Mouse (Mus musculus): Measurements from ENCODE around the gene Lcn2. TPM values are rescaled to one million over a fixed set of nuclear protein-coding genes. Genes with fewer than 3 reads are reported as not detected.
A peak's percentile ranks its signal among the peaks of the same experiment; 100 is the strongest.

Gene Lcn2
- not detected in 2 replicates for polyA plus RNA-seq (2016; fragmentation: Nextera tagmentation; extraction: Ambion mirVana)

- 62% methylated on average over 5 of the region's 5 CpGs for WGBS
- DNase-seq (ENCODE audit: low spot score): no peak
- 0 out of 2 replicates have a peak, but pooled peaks cover 5% of the 10 kb centered on the region for H3K4me1 ChIP-seq
- no peaks in the 10 kb centered on the region for H3K36me3 ChIP-seq
- H3K27me3 ChIP-seq (ENCODE audit: insufficient read depth, poor library complexity, severe bottlenecking): peaks cover 51% of the 10 kb centered on the region
- H3K9me3 ChIP-seq: no peaks in the 10 kb centered on the region
- H3K4me3 ChIP-seq: no peak within 1 kb of the TSS
- H3K27ac ChIP-seq: no peak within 1 kb of the TSS
These were observed at the start of gene Lcn2 for GRCm38 (mm10) chr2:32387706-32388490. Lcn2 (minus strand) TSS chr2:32388252.

- Histone ChIP-seq H3K4me1 (peaks cover 13% of the 10 kb centered on the region; the same call in 1 of the 2 replicates), H3K9me3 (no peaks in the 10 kb centered on the region), H3K27me3 (ENCODE audit: insufficient read depth, poor library complexity, severe bottlenecking) (no peaks in the 10 kb centered on the region), H3K36me3 (no peaks in the 10 kb centered on the region), H3K27ac (peak overlapping the region; percentile 74; the same call in 1 of the 2 replicates), H3K4me3 (no peak overlapping the region)
- no peak for DNase-seq (ENCODE audit: low spot score)
- 76% methylated on average over 2 of the region's 2 CpGs for WGBS
These were observed 49.6 kb upstream of the Lcn2 start for GRCm38 (mm10) chr2:32437612-32438166.

- Histone ChIP-seq H3K27me3 (ENCODE audit: insufficient read depth, poor library complexity, severe bottlenecking) (no peaks in the 10 kb centered on the region), H3K4me3 (no peak overlapping the region), H3K9me3 (no peaks in the 10 kb centered on the region), H3K4me1 (peaks cover 13% of the 10 kb centered on the region), H3K36me3 (no peaks in the 10 kb centered on the region), H3K27ac (peak overlapping the region; percentile 65; the same call in 1 of the 2 replicates)
- 63% methylated on average over 3 of the region's 3 CpGs for WGBS
- no peak for DNase-seq (ENCODE audit: low spot score)
These were observed 48.8 kb upstream of the Lcn2 start for GRCm38 (mm10) chr2:32436686-32437372.

- H3K27ac ChIP-seq: peak overlapping the region; percentile 85
- peak; percentile 94 for DNase-seq (ENCODE audit: low spot score)
- H3K9me3 ChIP-seq: no peaks in the 10 kb centered on the region
- H3K27me3 ChIP-seq (ENCODE audit: insufficient read depth, poor library complexity, severe bottlenecking): no peaks in the 10 kb centered on the region
- 10% methylated on average over 18 of the region's 18 CpGs for WGBS
- H3K4me3 ChIP-seq: peak overlapping the region; percentile 53
- H3K36me3 ChIP-seq: no peaks in the 10 kb centered on the region
- H3K4me1 ChIP-seq: peaks cover 45% of the 10 kb centered on the region
These were observed 42.9 kb upstream of the Lcn2 start for GRCm38 (mm10) chr2:32430701-32431676.

GRCm38 (mm10) chr2:32429215-32429891, 41.3 kb upstream of the Lcn2 start:
- peaks cover 59% of the 10 kb centered on the region for H3K4me1 ChIP-seq
- H3K27me3 ChIP-seq (ENCODE audit: insufficient read depth, poor library complexity, severe bottlenecking): no peaks in the 10 kb centered on the region
- no peaks in the 10 kb centered on the region for H3K36me3 ChIP-seq
- WGBS: 80% methylated on average over 4 of the region's 4 CpGs
- H3K4me3 ChIP-seq: no peak overlapping the region
- H3K27ac ChIP-seq: no peak overlapping the region
- H3K9me3 ChIP-seq: no peaks in the 10 kb centered on the region
- no peak for DNase-seq (ENCODE audit: low spot score)

- no peak overlapping the region for H3K4me3 ChIP-seq
- no peak for DNase-seq (ENCODE audit: low spot score)
- WGBS: 74% methylated on average over 8 of the region's 8 CpGs
- no peaks in the 10 kb centered on the region for H3K9me3 ChIP-seq
- no peaks in the 10 kb centered on the region for H3K36me3 ChIP-seq
- peaks cover 70% of the 10 kb centered on the region for H3K4me1 ChIP-seq
- H3K27ac ChIP-seq: no peak overlapping the region
- H3K27me3 ChIP-seq (ENCODE audit: insufficient read depth, poor library complexity, severe bottlenecking): no peaks in the 10 kb centered on the region
These were observed 40.2 kb upstream of the Lcn2 start for GRCm38 (mm10) chr2:32428262-32428722.

- H3K36me3 ChIP-seq: no peaks in the 10 kb centered on the region
- DNase-seq (ENCODE audit: low spot score): no peak
- H3K27me3 ChIP-seq (ENCODE audit: insufficient read depth, poor library complexity, severe bottlenecking): no peaks in the 10 kb centered on the region
- no peaks in the 10 kb centered on the region for H3K9me3 ChIP-seq
- WGBS: 78% methylated on average over 5 of the region's 5 CpGs
- H3K4me3 ChIP-seq: no peak overlapping the region
- H3K4me1 ChIP-seq: peaks cover 76% of the 10 kb centered on the region
- H3K27ac ChIP-seq: peak overlapping the region; percentile 19; the same call in 1 of the 2 replicates
These were observed 39.7 kb upstream of the Lcn2 start for GRCm38 (mm10) chr2:32427720-32428119.

- 89% methylated on average over 1 of the region's 1 CpGs for WGBS
- no peaks in the 10 kb centered on the region for H3K9me3 ChIP-seq
- no peaks in the 10 kb centered on the region for H3K27me3 ChIP-seq (ENCODE audit: insufficient read depth, poor library complexity, severe bottlenecking)
- peaks cover 4% of the 10 kb centered on the region for H3K36me3 ChIP-seq
- peak overlapping the region; percentile 18; the same call in 1 of the 2 replicates for H3K27ac ChIP-seq
- no peak for DNase-seq (ENCODE audit: low spot score)
- H3K4me1 ChIP-seq: peaks cover 80% of the 10 kb centered on the region
- no peak overlapping the region for H3K4me3 ChIP-seq
These were observed 38.1 kb upstream of the Lcn2 start for GRCm38 (mm10) chr2:32426141-32426540.

GRCm38 (mm10) chr2:32425568-32425967, 37.5 kb upstream of the Lcn2 start:
- H3K4me1 ChIP-seq: peaks cover 76% of the 10 kb centered on the region
- H3K27me3 ChIP-seq (ENCODE audit: insufficient read depth, poor library complexity, severe bottlenecking): no peaks in the 10 kb centered on the region
- no peak overlapping the region for H3K4me3 ChIP-seq
- WGBS: 55% methylated on average over 5 of the region's 5 CpGs
- H3K9me3 ChIP-seq: no peaks in the 10 kb centered on the region
- peak overlapping the region; percentile 84 for H3K27ac ChIP-seq
- DNase-seq (ENCODE audit: low spot score): no peak
- peaks cover 10% of the 10 kb centered on the region for H3K36me3 ChIP-seq

- no peak for DNase-seq (ENCODE audit: low spot score)
- peaks cover 69% of the 10 kb centered on the region for H3K4me1 ChIP-seq
- H3K4me3 ChIP-seq: no peak overlapping the region
- 40% methylated on average over 3 of the region's 3 CpGs for WGBS
- no peaks in the 10 kb centered on the region for H3K9me3 ChIP-seq
- H3K36me3 ChIP-seq: peaks cover 18% of the 10 kb centered on the region
- H3K27ac ChIP-seq: peak overlapping the region; percentile 84
- no peaks in the 10 kb centered on the region for H3K27me3 ChIP-seq (ENCODE audit: insufficient read depth, poor library complexity, severe bottlenecking)
These were observed 36.7 kb upstream of the Lcn2 start for GRCm38 (mm10) chr2:32424796-32425195.

- H3K4me3 ChIP-seq: peak overlapping the region; percentile 63
- peak overlapping the region; percentile 84 for H3K27ac ChIP-seq
- H3K27me3 ChIP-seq (ENCODE audit: insufficient read depth, poor library complexity, severe bottlenecking): no peaks in the 10 kb centered on the region
- peak; percentile 93 for DNase-seq (ENCODE audit: low spot score)
- H3K4me1 ChIP-seq: peaks cover 61% of the 10 kb centered on the region
- H3K9me3 ChIP-seq: no peaks in the 10 kb centered on the region
- peaks cover 29% of the 10 kb centered on the region for H3K36me3 ChIP-seq
- 1% methylated on average over 14 of the region's 14 CpGs for WGBS
These were observed 35.7 kb upstream of the Lcn2 start for GRCm38 (mm10) chr2:32423481-32424331.

Data from heart, embryonic 10.5 days (tissue).